Mouse (Mus musculus): Measurements from ENCODE around the gene Inka2. TPM values are rescaled to one million over a fixed set of nuclear protein-coding genes. Genes with fewer than 3 reads are reported as not detected.

Gene Inka2
- total and polyA plus RNA-seq, 2 experiments from 2014 or later = 5.5 to 15.0 TPM

DNA sequence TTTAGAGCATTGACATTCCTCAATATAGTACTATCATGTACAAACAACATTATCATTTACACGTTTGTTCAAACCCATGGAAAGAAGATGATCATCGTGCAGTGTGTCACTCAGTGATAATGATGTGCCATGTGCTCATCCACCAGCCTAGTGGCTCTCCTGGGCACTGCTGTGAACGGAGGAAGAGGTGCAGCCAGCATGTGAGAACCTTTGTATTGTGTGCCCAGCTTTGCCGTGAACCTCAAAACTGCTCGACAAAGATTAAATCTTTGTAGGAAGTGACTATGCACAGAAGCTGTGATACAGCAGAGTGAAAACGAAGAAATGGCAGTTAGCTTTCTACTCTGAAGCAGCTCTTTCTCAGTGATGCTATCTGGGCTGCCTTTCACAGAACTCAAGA, 64.1 kb downstream of the Inka2 start:
- Histone ChIP-seq H3K27me3 (ENCODE audit: insufficient read depth, low read length) (no peaks in the 10 kb centered on the region), H3K4me3 (ENCODE audit: low read length) (no peak overlapping the region), H3K9ac (replicated peaks; ENCODE audit: low read length) (no peak overlapping the region), H3K36me3 (ENCODE audit: insufficient read depth, low read length) (no peaks in the 10 kb centered on the region), H3K4me1 (ENCODE audit: insufficient read depth, low read length) (no peaks in the 10 kb centered on the region), H3K4me2 (ENCODE audit: low read depth, low read length) (no peak overlapping the region), H3K9me3 (ENCODE audit: low read length) (no peaks in the 10 kb centered on the region), H3K27ac (no peak overlapping the region)
- no peak for ATAC-seq
- no peak for TF ChIP-seq CTCF (IDR thresholded peaks at IDR 0.05; ENCODE audit: low read depth)
- WGBS = 84% methylated on average over 6 of the region's 6 CpGs
- no peak for DNase-seq (ENCODE audit: low spot score)

DNA sequence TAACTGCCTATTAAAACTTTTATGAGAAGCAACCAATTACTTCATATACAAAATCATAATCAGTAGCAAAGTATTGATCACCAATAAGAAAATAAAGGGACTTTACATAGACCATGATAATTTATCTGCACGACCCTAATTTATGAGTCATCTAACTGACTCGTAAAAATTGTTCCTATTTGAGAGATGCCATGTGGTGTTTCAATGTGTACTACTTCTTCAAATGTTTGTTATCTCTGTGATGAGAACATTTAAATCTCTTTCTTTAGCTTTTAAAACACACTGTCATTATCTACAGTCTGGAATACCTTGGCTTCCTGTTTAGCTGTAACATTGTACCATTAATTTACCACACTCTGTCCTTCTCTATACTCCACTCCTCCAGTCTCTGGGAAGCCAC, 65.0 kb downstream of the Inka2 start:
- no peak overlapping the region for H3K9ac ChIP-seq (replicated peaks; ENCODE audit: low read length)
- no peak overlapping the region for H3K27ac ChIP-seq
- ATAC-seq (no peak), DNase-seq (ENCODE audit: low spot score) (no peak)
- 92% methylated on average over 2 of the region's 2 CpGs for WGBS
- H3K27me3 ChIP-seq (ENCODE audit: insufficient read depth, low read length) = no peaks in the 10 kb centered on the region
- no peak overlapping the region for H3K4me3 ChIP-seq (ENCODE audit: low read length)
- H3K9me3 ChIP-seq (ENCODE audit: low read length) = no peaks in the 10 kb centered on the region
- TF ChIP-seq CTCF (IDR thresholded peaks at IDR 0.05; ENCODE audit: low read depth) = no peak
- H3K36me3 ChIP-seq (ENCODE audit: insufficient read depth, low read length) = no peaks in the 10 kb centered on the region
- no peak overlapping the region for H3K4me2 ChIP-seq (ENCODE audit: low read depth, low read length)
- no peaks in the 10 kb centered on the region for H3K4me1 ChIP-seq (ENCODE audit: insufficient read depth, low read length)

Other genes starting within 250 kb of the Inka2 start
- 18.1 and 23.8 TPM in 2 replicates for gene Ddx20, start 17.0 kb upstream of the Inka2 start, total RNA-seq (2014; rRNA removed)
- 14.4 and 15.8 TPM in 2 replicates for gene Ddx20, start 17.0 kb upstream of the Inka2 start, polyA plus RNA-seq (2015; fragmentation: Nextera tagmentation; extraction: Ambion mirVana)
- 17.1 and 19.0 TPM in 2 replicates for gene Rap1a, start 96.7 kb downstream of the Inka2 start, total RNA-seq (2014; rRNA removed)
- gene Rap1a, start 96.7 kb downstream of the Inka2 start, polyA plus RNA-seq (2015; fragmentation: Nextera tagmentation; extraction: Ambion mirVana) = 78.6 and 85.8 TPM in 2 replicates
- gene Adora3, start 166.3 kb downstream of the Inka2 start, total RNA-seq (2014; rRNA removed) = 0.16 and 0.93 TPM in 2 replicates
- gene Adora3, start 166.3 kb downstream of the Inka2 start, polyA plus RNA-seq (2015; fragmentation: Nextera tagmentation; extraction: Ambion mirVana) = 0.18 and 0.32 TPM in 2 replicates
- gene Tmigd3, start 166.3 kb downstream of the Inka2 start, total RNA-seq (2014; rRNA removed) = not detected in 2 replicates
- gene Tmigd3, start 166.3 kb downstream of the Inka2 start, polyA plus RNA-seq (2015; fragmentation: Nextera tagmentation; extraction: Ambion mirVana) = not detected in 2 replicates
- 0.14 and 0.21 TPM in 2 replicates for gene I830077J02Rik, start 228.1 kb downstream of the Inka2 start, total RNA-seq (2014; rRNA removed)
- gene I830077J02Rik, start 228.1 kb downstream of the Inka2 start, polyA plus RNA-seq (2015; fragmentation: Nextera tagmentation; extraction: Ambion mirVana) = 0.39 and 0.41 TPM in 2 replicates